Mouse (Mus musculus): ENCODE results near the gene C9orf72. TPM values are rescaled to one million over a fixed set of nuclear protein-coding genes. Genes with fewer than 3 reads are reported as not detected.
"Not testable (repeated sequence)": the region's sequence is repeated elsewhere in the genome, so short reads cannot be mapped to it uniquely, and the experiment has no call there.

Gene C9orf72
- 13.0 and 15.4 TPM in 2 replicates for polyA plus RNA-seq (2015; fragmentation: Nextera tagmentation; extraction: Ambion mirVana)

DNA sequence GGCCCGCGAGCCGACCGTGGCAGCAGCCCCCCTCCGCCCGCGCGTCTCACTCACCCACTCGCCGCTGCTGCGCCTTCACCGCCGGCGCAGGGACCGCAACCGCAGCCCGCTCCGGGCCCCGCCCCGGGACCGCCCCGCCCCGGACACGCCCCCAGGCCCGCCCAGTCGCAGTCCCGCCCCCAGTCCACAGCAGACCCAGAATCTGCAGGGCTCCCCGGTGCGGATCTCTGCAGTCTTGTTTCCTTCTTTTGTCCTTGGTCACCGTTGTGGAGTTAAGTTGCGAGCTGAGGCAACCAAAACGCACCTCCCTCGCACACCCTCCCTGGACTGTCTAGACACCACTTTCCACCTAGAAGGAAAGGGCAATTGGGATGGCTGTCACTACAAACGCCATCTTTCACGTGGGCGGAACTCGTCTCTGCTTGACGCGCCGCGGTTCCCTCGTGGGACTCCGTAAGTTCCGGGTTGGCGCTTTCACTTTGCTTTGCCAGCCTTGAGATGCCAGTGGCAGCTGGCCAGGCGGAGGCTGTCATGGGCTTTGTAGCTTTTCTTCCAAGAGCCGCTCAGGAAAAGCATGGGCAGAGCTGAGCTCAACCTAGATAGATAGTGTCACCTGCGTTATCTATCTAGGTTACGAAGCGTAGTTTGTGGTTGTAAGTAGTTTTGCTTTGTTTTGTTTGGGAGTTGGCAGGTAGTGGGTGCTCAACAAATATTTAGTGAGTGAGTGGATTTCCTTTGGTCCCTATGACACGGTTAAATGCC is at the start of gene C9orf72:
TSS of gene C9orf72 (minus strand) at position 442 of the 762 bp plus-strand sequence.
- peak within 1 kb of the TSS; percentile 83 for H3K9ac ChIP-seq
- peak; percentile 98 for ATAC-seq (ENCODE audit: insufficient number of reproducible peaks, low FRiP score, low TSS enrichment, low read depth)
- peak within 1 kb of the TSS; percentile 85 for H3K27ac ChIP-seq (replicated peaks)
- no peaks in the 10 kb centered on the region for H3K36me3 ChIP-seq
- H3K4me3 ChIP-seq (replicated peaks): peak within 1 kb of the TSS; percentile 89
- H3K27me3 ChIP-seq: no peaks in the 10 kb centered on the region
- peak within 1 kb of the TSS; percentile 82 for H3K4me2 ChIP-seq (replicated peaks)
- H3K9me3 ChIP-seq (replicated peaks): no peaks in the 10 kb centered on the region
- WGBS: 2% methylated on average over 40 of the region's 51 CpGs
- 0 out of 2 replicates have a peak, but pooled peaks cover 3% of the 10 kb centered on the region for H3K4me1 ChIP-seq

DNA sequence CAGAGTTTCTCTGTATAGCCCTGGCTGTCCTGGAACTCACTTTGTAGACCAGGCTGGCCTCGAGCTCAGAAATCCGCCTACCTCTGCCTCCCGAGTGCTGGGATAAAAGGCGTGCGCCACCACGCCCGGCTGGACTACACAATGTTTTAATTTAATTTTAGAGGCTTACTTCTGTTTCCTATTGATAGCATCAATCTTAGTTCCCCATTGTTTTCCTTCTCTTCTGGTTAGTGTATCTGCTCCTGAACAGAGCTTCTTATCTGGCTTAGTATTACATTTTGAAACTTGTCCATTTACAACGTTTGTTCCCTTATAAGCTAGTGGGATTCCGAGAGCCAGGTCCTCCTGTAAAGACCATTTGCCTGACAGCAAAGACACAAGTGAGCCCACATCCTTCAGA is 33.0 kb upstream of the C9orf72 start:
- no peak overlapping the region for H3K9ac ChIP-seq
- 65% methylated on average over 9 of the region's 9 CpGs for WGBS
- no peaks in the 10 kb centered on the region for H3K27me3 ChIP-seq
- H3K4me3 ChIP-seq (replicated peaks): no peak overlapping the region
- no peaks in the 10 kb centered on the region for H3K9me3 ChIP-seq (replicated peaks)
- no peak overlapping the region for H3K4me2 ChIP-seq (replicated peaks)
- H3K27ac ChIP-seq (replicated peaks): no peak overlapping the region
- H3K4me1 ChIP-seq: no peaks in the 10 kb centered on the region
- H3K36me3 ChIP-seq: no peaks in the 10 kb centered on the region
- no peak for ATAC-seq (ENCODE audit: insufficient number of reproducible peaks, low FRiP score, low TSS enrichment, low read depth)

DNA sequence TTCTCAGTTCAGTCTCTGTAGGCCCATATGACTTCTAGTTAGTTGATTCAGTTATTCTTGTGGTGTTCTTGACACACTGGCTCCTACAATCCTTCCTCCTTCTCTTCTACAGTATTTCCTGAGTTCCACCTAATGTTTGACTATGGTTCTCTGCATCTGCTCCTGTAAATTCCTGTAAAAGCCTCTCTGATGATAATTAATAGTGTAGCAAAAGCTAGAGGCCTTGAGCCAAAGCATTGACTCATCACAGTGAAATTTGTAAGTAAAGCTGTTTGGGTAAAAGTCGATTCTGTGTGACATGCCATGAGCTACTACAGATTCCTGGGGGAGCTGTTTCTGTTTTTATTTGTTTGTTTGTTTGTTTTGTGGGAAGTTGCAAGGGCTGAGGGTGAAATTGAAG is 18.0 kb upstream of the C9orf72 start:
- Histone ChIP-seq H3K36me3 (no peaks in the 10 kb centered on the region), H3K4me2 (replicated peaks) (no peak overlapping the region), H3K27ac (replicated peaks) (no peak overlapping the region), H3K9ac (no peak overlapping the region), H3K27me3 (no peaks in the 10 kb centered on the region), H3K4me3 (replicated peaks) (no peak overlapping the region), H3K4me1 (no peaks in the 10 kb centered on the region), H3K9me3 (replicated peaks) (no peaks in the 10 kb centered on the region)
- no peak for ATAC-seq (ENCODE audit: insufficient number of reproducible peaks, low FRiP score, low TSS enrichment, low read depth)
- WGBS: 59% methylated on average over 1 of the region's 1 CpGs

DNA sequence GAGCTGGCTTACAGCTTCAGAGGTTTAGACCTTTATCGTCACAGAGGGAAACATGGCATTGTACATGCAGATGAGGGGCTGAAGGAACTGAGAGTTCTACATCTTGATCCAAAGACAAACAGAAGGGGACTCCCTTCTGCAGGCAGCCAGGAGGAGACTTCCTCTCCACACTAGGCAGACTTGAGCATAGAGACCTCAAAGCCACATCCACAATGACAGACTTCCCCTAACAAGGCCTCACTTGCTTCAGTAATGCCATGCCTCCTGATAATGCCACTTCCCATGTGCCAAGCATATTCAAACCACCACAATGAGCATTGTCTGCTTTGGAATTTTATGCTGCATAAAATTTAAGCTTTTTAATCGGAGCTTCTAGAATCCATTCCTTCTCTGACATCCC is 15.8 kb upstream of the C9orf72 start:
- H3K4me2 ChIP-seq (replicated peaks): no peak overlapping the region
- H3K27me3 ChIP-seq: no peaks in the 10 kb centered on the region
- no peak overlapping the region for H3K4me3 ChIP-seq (replicated peaks)
- 84% methylated on average over 2 of the region's 2 CpGs for WGBS
- no peak overlapping the region for H3K9ac ChIP-seq
- H3K36me3 ChIP-seq: no peaks in the 10 kb centered on the region
- no peak overlapping the region for H3K27ac ChIP-seq (replicated peaks)
- H3K9me3 ChIP-seq (replicated peaks): no peaks in the 10 kb centered on the region
- H3K4me1 ChIP-seq: no peaks in the 10 kb centered on the region
- ATAC-seq (ENCODE audit: insufficient number of reproducible peaks, low FRiP score, low TSS enrichment, low read depth): no peak

DNA sequence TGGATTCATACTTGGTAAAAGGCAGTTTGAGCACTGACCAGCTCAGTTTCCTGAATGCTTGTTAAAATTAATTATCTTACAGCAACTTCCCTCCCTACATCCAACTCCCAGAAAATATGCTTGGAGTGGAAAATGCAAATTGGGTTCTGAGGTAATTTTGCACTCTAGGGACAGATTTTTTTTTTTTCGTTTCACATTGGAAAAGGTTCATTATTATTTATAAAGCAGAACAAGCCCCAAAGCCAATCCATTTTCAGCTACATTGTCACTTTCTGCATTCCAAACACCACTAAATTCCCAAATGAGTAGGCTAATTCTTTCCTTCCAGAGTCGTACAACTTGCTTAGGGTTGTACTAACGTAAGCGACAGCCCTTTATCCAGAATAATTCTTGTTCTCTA is 12.7 kb upstream of the C9orf72 start:
- Histone ChIP-seq H3K4me3 (replicated peaks) (no peak overlapping the region), H3K27ac (replicated peaks) (no peak overlapping the region), H3K4me2 (replicated peaks) (no peak overlapping the region), H3K9me3 (replicated peaks) (no peaks in the 10 kb centered on the region), H3K9ac (no peak overlapping the region), H3K36me3 (no peaks in the 10 kb centered on the region), H3K4me1 (no peaks in the 10 kb centered on the region), H3K27me3 (no peaks in the 10 kb centered on the region)
- ATAC-seq (ENCODE audit: insufficient number of reproducible peaks, low FRiP score, low TSS enrichment, low read depth): no peak
- WGBS: 63% methylated on average over 4 of the region's 4 CpGs

DNA sequence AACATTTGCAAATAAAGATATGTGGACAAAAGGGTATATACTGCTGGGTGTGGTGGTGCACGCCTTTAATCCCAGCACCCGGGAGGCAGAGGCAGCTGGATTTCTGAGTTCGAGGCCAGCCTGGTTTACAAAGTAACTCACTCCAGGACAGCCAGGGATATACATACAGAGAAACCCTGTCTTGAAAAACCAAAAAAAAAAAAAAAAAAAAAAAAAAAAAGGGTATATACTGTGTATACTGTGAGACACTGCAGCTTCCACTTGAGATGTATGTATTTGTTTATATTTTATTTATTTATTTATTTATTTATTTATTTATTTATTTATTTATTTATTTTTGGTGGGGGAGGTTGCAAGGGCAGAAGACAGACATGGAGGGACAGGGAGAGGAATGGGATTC is 12.3 kb upstream of the C9orf72 start:
- not testable (repeated sequence) for ATAC-seq (ENCODE audit: insufficient number of reproducible peaks, low FRiP score, low TSS enrichment, low read depth); H3K9ac ChIP-seq; H3K9me3 ChIP-seq (replicated peaks); H3K4me1 ChIP-seq; H3K4me2 ChIP-seq (replicated peaks); H3K27me3 ChIP-seq; H3K27ac ChIP-seq (replicated peaks); H3K36me3 ChIP-seq; H3K4me3 ChIP-seq (replicated peaks)
- 77% methylated on average over 3 of the region's 3 CpGs for WGBS

DNA sequence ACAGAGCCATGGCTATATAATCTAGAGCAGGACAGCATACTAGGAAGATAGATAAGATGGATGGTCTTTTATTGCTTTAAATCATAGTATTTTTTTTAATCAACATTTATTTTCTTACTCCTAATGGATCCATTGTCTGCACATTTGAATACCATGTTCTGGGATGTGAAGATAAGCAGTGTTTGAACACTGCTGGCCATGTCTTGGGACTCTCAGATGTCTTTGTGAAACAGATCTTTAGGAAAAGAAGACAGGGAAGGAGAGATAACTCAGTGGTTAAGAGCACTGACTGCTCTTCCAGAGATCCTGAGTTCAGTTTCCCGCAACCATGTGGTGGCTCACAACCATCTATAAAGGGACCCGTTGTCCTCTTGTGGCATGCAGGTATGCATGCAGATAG is 10.3 kb upstream of the C9orf72 start:
- no peaks in the 10 kb centered on the region for H3K36me3 ChIP-seq
- H3K4me3 ChIP-seq (replicated peaks): no peak overlapping the region
- no peaks in the 10 kb centered on the region for H3K27me3 ChIP-seq
- H3K4me2 ChIP-seq (replicated peaks): no peak overlapping the region
- no peak overlapping the region for H3K27ac ChIP-seq (replicated peaks)
- no peak overlapping the region for H3K9ac ChIP-seq
- no peak for ATAC-seq (ENCODE audit: insufficient number of reproducible peaks, low FRiP score, low TSS enrichment, low read depth)
- 87% methylated on average over 2 of the region's 2 CpGs for WGBS
- H3K9me3 ChIP-seq (replicated peaks): no peaks in the 10 kb centered on the region
- no peaks in the 10 kb centered on the region for H3K4me1 ChIP-seq

DNA sequence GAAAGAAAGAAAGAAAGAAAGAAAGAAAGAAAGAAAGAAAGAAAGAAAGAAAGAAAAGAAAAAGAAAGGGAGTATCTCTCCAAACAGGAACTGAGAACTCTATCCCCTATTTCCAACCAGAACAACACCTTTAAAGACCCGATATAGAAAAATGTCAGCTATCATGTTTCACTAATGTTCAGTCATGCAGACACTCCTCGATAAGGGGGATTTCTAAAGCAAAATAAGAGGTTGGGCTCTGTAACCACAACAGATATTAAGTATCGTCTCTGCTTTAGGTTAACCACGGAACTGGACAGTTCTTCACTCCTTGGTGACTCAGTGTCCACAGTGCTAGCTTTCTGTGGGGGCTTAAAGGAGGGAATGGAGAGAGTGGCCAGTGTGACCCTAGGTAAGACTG is 2.3 kb upstream of the C9orf72 start:
- Histone ChIP-seq H3K36me3 (no peaks in the 10 kb centered on the region), H3K9me3 (replicated peaks) (no peaks in the 10 kb centered on the region), H3K4me3 (replicated peaks) (no peak overlapping the region), H3K4me1 (0 out of 2 replicates have a peak, but pooled peaks cover 3% of the 10 kb centered on the region), H3K27ac (replicated peaks) (no peak overlapping the region), H3K9ac (no peak overlapping the region), H3K27me3 (no peaks in the 10 kb centered on the region), H3K4me2 (replicated peaks) (no peak overlapping the region)
- no peak for ATAC-seq (ENCODE audit: insufficient number of reproducible peaks, low FRiP score, low TSS enrichment, low read depth)
- 56% methylated on average over 4 of the region's 4 CpGs for WGBS

DNA sequence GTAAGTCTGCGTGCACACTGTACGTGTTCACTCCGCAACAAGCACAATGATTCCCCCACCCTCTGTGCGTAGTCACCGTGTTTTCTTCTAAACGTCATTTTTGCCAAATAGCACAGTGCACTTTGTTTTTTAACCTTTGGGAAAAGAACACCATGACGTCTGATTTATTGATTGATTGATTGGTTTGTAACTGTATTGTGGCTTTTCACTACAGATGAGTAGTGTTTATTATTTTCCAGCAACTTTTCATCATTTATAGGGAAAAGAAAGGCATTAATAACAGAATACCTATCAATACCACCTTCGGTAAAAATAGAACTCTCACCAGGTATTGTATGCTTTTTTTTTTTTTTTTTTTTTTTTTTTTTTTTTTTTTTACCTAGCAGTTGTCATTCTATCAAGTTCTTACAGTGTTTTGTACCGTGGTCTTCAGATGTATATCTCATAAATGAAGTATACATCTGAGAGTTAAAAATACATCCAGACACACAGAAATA is 569 bp upstream of the C9orf72 start:
- peak overlapping the region; percentile 65 for H3K9ac ChIP-seq
- WGBS: 17% methylated on average over 9 of the region's 9 CpGs

DNA sequence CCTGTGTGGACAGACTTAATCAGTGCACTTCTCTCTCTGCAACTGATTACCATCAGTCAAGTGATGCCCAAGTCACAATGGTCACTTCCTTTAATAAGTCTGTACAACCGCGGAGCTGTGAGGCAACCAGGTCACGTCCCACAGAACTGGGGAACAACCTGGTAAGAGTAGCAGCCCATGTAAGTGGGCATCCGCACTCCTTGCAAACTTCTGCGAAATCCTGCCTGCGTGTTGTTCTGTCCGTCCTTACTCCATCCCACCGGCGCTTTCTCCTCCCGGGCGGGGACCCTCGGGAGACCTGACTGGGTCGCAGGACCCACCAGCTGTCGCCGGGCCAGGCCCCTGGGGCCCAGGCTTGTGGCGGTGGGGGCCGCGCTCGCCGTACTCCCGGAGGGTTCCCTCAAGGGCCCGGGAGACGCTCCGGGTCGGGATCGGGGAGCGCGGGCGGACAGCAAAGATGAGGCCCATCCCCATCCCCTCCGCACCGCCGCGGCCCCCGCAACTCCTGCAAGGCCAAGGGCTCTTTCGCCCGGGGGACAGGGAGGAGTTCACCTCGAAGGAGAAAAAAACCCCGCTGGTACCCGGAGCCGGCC is 738 bp downstream of the C9orf72 start:
- no peaks in the 10 kb centered on the region for H3K27me3 ChIP-seq
- peak overlapping the region; percentile 83 for H3K9ac ChIP-seq
- H3K36me3 ChIP-seq: no peaks in the 10 kb centered on the region
- H3K4me3 ChIP-seq (replicated peaks): peak overlapping the region; percentile 89
- WGBS: under 1% methylated on average over 39 of the region's 40 CpGs
- H3K4me1 ChIP-seq: 0 out of 2 replicates have a peak, but pooled peaks cover 3% of the 10 kb centered on the region
- H3K9me3 ChIP-seq (replicated peaks): no peaks in the 10 kb centered on the region
- peak overlapping the region; percentile 85 for H3K27ac ChIP-seq (replicated peaks)
- peak; percentile 71 for ATAC-seq (ENCODE audit: insufficient number of reproducible peaks, low FRiP score, low TSS enrichment, low read depth)
- H3K4me2 ChIP-seq (replicated peaks): peak overlapping the region; percentile 82

More for the DNA sequence above, 569 bp upstream of the C9orf72 start:
- no peaks in the 10 kb centered on the region for H3K36me3 ChIP-seq
- H3K4me2 ChIP-seq (replicated peaks): peak overlapping the region; percentile 82
- H3K9me3 ChIP-seq (replicated peaks): no peaks in the 10 kb centered on the region
- 0 out of 2 replicates have a peak, but pooled peaks cover 3% of the 10 kb centered on the region for H3K4me1 ChIP-seq
- no peaks in the 10 kb centered on the region for H3K27me3 ChIP-seq
- peak overlapping the region; percentile 85 for H3K27ac ChIP-seq (replicated peaks)
- peak overlapping the region; percentile 89 for H3K4me3 ChIP-seq (replicated peaks)
- no peak for ATAC-seq (ENCODE audit: insufficient number of reproducible peaks, low FRiP score, low TSS enrichment, low read depth)

DNA sequence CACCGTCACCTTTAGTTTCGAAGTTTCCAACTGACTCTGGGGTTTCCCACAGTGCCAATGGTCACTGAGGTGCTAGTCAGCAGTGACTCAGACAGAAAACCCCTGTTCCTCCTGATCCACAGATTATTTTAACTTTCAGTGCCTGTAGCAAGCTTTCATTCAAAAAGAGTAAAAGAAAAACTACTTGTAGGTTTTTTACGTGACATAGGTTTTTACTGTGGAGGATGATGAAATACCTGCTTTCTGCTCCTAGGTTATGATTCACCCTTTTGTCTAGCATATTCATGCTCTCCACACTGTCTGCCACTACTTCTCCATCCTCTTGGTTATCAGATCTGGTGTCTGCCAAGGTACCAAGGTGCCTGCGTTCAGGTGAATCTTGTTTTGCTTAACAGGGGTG is 1.9 kb downstream of the C9orf72 start:
- no peak overlapping the region for H3K27ac ChIP-seq (replicated peaks)
- no peaks in the 10 kb centered on the region for H3K27me3 ChIP-seq
- no peaks in the 10 kb centered on the region for H3K36me3 ChIP-seq
- H3K4me1 ChIP-seq: 0 out of 2 replicates have a peak, but pooled peaks cover 3% of the 10 kb centered on the region
- H3K4me2 ChIP-seq (replicated peaks): no peak overlapping the region
- no peak overlapping the region for H3K4me3 ChIP-seq (replicated peaks)
- no peaks in the 10 kb centered on the region for H3K9me3 ChIP-seq (replicated peaks)
- 81% methylated on average over 4 of the region's 4 CpGs for WGBS
- ATAC-seq (ENCODE audit: insufficient number of reproducible peaks, low FRiP score, low TSS enrichment, low read depth): no peak
- no peak overlapping the region for H3K9ac ChIP-seq

Measured in embryonic facial prominence, embryonic 15.5 days (tissue).